Mouse (Mus musculus): ENCODE measurements around the gene Fn1. TPM values are rescaled to one million over a fixed set of nuclear protein-coding genes. Genes with fewer than 3 reads are reported as not detected.

Fn1 gene
- total RNA-seq, 1 experiment from 2014 or later = 9.9 TPM

GRCm38 (mm10) chr1:71614545-71615246 lies 38.3 kb downstream of the Fn1 start:
- ATAC-seq (replicated peaks; ENCODE audit: insufficient number of reproducible peaks, low FRiP score, low TSS enrichment, poor library complexity, severe bottlenecking) = no peak

DNA sequence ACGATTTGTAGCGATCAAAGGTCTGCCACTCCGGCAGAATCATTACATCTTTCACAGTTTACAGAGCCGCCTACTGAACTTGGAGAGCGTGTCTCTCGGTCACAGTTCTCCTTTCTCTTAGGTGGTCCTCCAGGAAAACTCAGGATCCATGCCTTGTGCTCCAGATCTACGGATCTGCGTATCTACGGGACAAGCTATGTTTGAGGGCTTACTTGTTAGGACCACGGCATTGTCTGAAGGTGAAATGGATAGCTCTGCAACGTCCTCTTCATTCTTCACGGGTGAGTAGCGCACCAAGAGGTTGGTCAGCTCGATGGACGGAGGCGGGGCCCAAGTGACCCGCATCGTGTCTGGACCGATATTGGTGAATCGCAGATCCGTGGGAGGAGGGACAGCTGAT lies 40.7 kb downstream of the Fn1 start:
- ATAC-seq (replicated peaks; ENCODE audit: insufficient number of reproducible peaks, low FRiP score, low TSS enrichment, poor library complexity, severe bottlenecking) = no peak

DNA sequence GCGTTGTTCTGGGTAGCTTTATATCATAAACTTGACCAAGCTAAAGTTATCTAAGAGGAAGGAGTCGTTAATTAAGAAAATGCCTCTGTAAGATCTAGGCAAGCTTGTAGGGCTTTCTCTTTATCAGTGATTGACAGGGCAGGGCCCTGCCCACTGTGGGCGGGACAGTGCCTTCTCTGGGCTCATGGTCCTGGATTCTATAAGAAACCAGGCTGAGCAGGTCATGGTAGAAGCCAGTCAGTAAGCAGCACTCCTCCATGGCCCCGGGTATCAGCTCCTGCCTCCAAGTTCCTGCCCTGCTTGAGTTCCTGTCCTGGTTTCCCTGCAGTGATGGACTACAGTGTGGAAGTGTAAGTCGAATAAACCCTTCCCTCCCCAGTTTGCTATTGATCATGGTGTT lies 43.1 kb downstream of the Fn1 start:
- ATAC-seq (replicated peaks; ENCODE audit: insufficient number of reproducible peaks, low FRiP score, low TSS enrichment, poor library complexity, severe bottlenecking) = no peak

GRCm38 (mm10) chr1:71609057-71609775 lies 43.8 kb downstream of the Fn1 start:
- ATAC-seq (replicated peaks; ENCODE audit: insufficient number of reproducible peaks, low FRiP score, low TSS enrichment, poor library complexity, severe bottlenecking) = no peak

DNA sequence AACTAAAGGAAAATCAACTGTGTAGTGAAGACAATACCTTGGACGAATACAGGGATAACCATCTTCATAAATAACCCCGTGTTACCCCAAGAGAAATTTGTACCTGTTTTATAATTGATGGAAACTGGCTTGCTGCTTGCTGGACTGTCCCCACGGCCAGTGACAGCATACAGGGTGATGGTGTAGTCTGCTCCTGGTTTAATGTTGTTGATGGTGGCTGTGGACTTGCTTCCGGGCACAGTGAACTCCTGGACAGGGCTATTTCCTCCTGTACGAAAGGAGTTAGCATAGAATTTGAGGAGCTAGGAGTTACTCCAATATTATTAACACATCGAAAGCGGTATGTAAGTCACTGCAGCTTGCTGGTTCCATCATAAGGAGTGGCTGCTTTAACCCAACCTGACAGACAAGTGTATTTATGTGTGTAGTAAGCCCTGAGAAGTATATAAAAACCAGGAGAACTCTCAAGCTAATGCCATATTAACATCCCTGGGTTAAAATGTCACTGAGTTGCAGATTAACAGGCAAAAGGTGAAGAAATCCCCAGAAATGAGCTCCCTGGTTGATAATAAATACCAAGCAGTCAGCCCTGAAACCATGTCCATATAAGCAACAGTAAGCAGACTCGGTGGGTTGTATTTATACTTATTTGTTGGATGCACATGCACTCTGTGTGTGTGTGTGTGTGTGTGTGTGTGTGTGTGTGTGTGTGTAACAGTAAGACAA lies 46.2 kb downstream of the Fn1 start:
- no peak for ATAC-seq (replicated peaks; ENCODE audit: insufficient number of reproducible peaks, low FRiP score, low TSS enrichment, poor library complexity, severe bottlenecking)

DNA sequence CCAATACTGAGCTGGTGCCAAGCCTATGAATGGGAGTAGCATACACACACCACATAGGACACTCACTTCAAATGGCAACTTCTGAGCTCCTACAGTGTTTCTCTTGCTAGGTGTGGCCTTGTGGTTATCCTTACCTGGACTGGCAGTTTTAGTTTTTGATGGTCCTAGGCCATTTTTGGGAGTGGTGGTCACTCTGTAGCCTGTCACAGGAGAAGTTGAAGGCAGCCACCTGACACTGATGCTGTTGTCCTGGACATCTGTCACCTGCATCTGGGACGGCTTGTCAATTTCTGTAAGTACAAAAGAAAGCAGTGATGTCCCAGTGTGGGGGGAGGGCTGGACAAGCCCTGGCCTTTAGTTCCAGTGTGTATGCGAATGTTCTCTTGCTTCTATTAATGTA lies 47.2 kb downstream of the Fn1 start:
- no peak for ATAC-seq (replicated peaks; ENCODE audit: insufficient number of reproducible peaks, low FRiP score, low TSS enrichment, poor library complexity, severe bottlenecking)

DNA sequence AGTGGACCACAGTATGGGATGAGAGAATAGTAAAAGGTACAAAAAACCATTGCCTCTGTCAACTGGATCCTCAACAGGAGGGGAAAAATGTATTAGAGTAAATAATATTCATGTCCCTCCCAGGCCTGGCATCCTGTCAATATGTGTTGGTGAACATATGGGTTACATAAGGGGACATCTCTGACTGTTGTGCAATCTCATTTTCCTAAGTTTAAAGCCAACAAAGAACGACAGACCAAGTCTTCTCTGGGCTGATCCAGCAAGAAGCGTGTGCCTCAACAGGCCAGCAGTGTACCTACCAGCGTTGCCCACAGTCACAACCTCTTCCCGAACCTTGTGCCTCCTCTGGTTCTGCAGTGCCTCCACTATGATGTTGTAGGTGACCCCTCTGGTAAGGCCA lies 57.6 kb downstream of the Fn1 start:
- ATAC-seq (replicated peaks; ENCODE audit: insufficient number of reproducible peaks, low FRiP score, low TSS enrichment, poor library complexity, severe bottlenecking) = no peak

GRCm38 (mm10) chr1:71594268-71594667 lies 58.7 kb downstream of the Fn1 start:
- ATAC-seq (replicated peaks; ENCODE audit: insufficient number of reproducible peaks, low FRiP score, low TSS enrichment, poor library complexity, severe bottlenecking) = no peak

- ATAC-seq (replicated peaks; ENCODE audit: insufficient number of reproducible peaks, low FRiP score, low TSS enrichment, poor library complexity, severe bottlenecking) = no peak
Observed at GRCm38 (mm10) chr1:71593184-71593583, 59.8 kb downstream of the Fn1 start.

DNA sequence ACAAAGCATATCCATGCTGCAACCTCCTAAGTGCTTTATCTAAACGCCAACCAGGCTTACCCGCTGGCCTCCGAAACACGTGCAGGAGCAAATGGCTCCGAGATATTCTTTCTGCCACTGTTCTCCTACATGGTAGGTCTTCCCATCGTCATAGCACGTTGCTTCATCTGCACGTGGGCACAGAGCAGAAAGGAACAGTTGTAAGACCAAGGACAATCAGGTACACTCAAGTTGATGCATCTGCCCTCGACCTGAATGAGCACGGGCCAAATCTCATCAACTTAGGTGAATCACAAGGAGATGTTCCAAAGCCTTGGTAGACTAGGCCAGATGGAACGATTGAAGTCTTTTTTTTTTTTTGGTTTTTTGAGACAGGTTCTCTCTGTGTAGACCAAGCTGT lies 63.0 kb downstream of the Fn1 start:
- no peak for ATAC-seq (replicated peaks; ENCODE audit: insufficient number of reproducible peaks, low FRiP score, low TSS enrichment, poor library complexity, severe bottlenecking)

GRCm38 (mm10) chr1:71586658-71587057 lies 66.3 kb downstream of the Fn1 start:
- ATAC-seq (replicated peaks; ENCODE audit: insufficient number of reproducible peaks, low FRiP score, low TSS enrichment, poor library complexity, severe bottlenecking) = no peak

GRCm38 (mm10) chr1:71583900-71584299 lies 69.1 kb downstream of the Fn1 start:
- no peak for ATAC-seq (replicated peaks; ENCODE audit: insufficient number of reproducible peaks, low FRiP score, low TSS enrichment, poor library complexity, severe bottlenecking)

DNA sequence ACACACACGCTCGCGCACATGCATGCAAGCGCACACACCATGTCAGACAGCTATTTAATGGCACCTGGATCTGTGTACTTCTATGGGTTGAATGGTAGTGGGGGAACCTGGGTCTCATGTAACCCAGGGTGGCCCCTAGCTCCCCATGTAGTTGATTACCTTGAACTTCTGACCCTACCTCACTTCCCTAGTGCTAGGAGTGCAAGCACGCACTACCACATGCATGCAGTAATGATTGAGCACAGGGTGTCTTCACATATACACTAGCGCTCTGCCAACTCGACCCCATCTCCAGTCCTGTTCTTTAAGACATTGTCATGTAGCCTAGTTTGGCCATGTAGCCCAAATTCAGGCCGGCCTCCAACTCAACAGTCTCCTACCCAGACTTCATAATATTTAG lies 69.7 kb downstream of the Fn1 start:
- ATAC-seq (replicated peaks; ENCODE audit: insufficient number of reproducible peaks, low FRiP score, low TSS enrichment, poor library complexity, severe bottlenecking) = no peak

DNA sequence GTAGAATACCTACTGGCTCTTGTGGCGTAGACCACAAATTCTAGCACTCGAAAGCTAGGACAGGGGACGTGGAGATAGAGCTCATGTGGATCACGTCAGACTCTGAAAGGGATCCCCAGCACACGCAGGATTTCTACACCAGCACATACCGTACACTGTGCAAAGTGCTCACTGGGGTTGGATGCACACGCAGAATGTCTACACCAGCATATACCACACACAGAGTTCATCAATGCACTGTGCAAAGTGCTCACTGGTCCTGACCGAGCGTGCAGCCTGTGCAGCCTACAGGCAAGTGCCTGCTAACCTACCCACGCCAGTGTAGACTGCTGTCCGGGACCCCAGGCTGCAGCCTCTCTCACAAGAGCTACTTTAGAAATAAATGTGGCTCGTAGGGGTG lies 72.6 kb downstream of the Fn1 start:
- ATAC-seq (replicated peaks; ENCODE audit: insufficient number of reproducible peaks, low FRiP score, low TSS enrichment, poor library complexity, severe bottlenecking) = no peak

DNA sequence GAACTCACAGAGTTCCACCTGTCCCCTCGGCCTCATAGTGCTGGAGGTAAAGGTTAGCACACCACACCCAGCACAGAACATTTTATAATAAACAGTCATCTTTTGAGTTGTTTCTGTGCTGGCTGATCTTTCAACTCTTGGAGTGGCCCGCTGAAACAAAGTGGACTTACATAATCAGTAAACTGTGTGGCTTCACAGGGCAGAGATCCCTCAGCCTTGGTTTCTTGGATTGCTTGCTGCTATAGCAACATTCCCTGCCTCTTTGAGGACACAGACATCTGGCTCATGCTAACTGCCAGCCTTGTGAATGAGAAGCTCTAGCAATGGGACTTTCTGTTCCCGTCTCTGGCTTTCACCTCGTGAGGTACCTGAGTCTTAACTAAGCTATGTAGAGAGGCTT lies 73.5 kb downstream of the Fn1 start:
- ATAC-seq (replicated peaks; ENCODE audit: insufficient number of reproducible peaks, low FRiP score, low TSS enrichment, poor library complexity, severe bottlenecking) = no peak

- no peak for ATAC-seq (replicated peaks; ENCODE audit: insufficient number of reproducible peaks, low FRiP score, low TSS enrichment, poor library complexity, severe bottlenecking)
Observed at GRCm38 (mm10) chr1:71576837-71577236, 76.2 kb downstream of the Fn1 start.

DNA sequence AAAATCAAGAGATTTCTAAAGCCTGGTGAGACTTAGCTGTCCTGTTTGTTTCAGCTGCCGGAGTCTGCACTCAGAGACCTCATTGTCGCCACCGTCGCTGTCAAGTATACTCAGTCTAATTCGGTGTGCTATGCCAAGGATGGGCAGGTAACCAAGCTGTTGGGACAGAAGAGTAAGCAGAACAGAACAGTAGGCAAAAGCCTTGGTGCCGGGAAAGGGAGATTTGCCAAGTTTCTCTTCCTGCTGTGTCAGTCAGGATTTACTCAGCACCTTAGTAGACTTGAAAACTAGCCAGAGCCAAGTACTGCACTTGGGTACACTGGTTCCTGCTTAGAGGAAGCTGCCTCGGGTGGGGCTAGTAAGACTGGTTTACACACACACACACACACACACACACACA lies 77.0 kb downstream of the Fn1 start:
- ATAC-seq (replicated peaks; ENCODE audit: insufficient number of reproducible peaks, low FRiP score, low TSS enrichment, poor library complexity, severe bottlenecking) = no peak

DNA sequence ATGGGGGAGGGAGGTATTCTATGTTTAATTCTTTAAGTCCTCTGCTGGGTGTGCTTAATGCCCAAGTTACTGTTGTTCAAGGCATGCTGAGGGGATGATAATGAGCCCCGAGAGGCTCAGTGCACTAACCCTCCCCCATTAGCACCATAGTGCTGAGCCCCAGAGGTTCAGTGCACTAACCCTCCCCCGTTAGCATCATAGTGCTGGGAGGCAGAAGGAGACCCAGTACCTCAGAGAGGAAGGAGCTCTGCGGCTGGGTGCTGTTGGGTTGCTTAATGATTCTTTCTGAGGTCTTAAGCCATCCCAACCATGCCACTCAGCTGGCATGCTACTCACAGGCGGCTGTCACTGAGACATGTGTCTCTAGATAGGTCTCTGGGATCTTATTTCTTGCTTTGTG lies 82.9 kb downstream of the Fn1 start:
- ATAC-seq (replicated peaks; ENCODE audit: insufficient number of reproducible peaks, low FRiP score, low TSS enrichment, poor library complexity, severe bottlenecking) = no peak

- ATAC-seq (replicated peaks; ENCODE audit: insufficient number of reproducible peaks, low FRiP score, low TSS enrichment, poor library complexity, severe bottlenecking) = no peak
Observed at GRCm38 (mm10) chr1:71567884-71568605, 85.0 kb downstream of the Fn1 start.
